Mouse (Mus musculus) spleen, adult 2 months (tissue): ENCODE data around the gene Abcf3. TPM values are rescaled to one million over a fixed set of nuclear protein-coding genes. Genes with fewer than 3 reads are reported as not detected.

ENCODE experiments used
- DNase-seq, 2 experiments: peaks; one replicate each; pipeline versions ENCODE4 v3.0.0 to v3.0.0-alpha.2; 2012 to 2021; ENCODE audit warnings: low spot score in 2 of 2, low read depth in 1 of 2
- H3K27ac ChIP-seq: fragments of 200-500 bp; 2 replicates; pipeline ENCODE4 v1.5.1; 2012; ENCODE audit warnings: low read length, inconsistent platforms; ENCODE audit not compliant: insufficient read depth
- H3K27me3 ChIP-seq: fragments of 200-500 bp; 2 replicates; pipeline ENCODE4 v1.6.1; 2012; ENCODE audit warnings: mild to moderate bottlenecking, moderate library complexity, low read length, inconsistent platforms; ENCODE audit not compliant: control insufficient read depth, insufficient read depth
- H3K36me3 ChIP-seq: fragments of 200-500 bp; 2 replicates; pipeline ENCODE4 v1.6.1; 2012; ENCODE audit warnings: mild to moderate bottlenecking, low read length, inconsistent platforms; ENCODE audit not compliant: control insufficient read depth, insufficient read depth
- H3K4me1 ChIP-seq: fragments of 200-500 bp; 2 replicates; pipeline ENCODE4 v1.6.1; 2011; ENCODE audit warnings: inconsistent platforms; ENCODE audit not compliant: control insufficient read depth, insufficient read depth, insufficient read length
- H3K4me3 ChIP-seq: fragments of 200-500 bp; 2 replicates; pipeline ENCODE4 v1.5.1; 2011; ENCODE audit warnings: mild to moderate bottlenecking, inconsistent platforms; ENCODE audit not compliant: insufficient read depth, insufficient read length; ENCODE audit errors: extremely low read depth
- CTCF ChIP-seq: fragments of 200-500 bp; IDR thresholded peaks from 2 replicates; pipeline ENCODE4 v1.5.1; 2011; ENCODE audit warnings: mild to moderate bottlenecking, inconsistent platforms; ENCODE audit not compliant: insufficient read depth, insufficient read length, insufficient replicate concordance; ENCODE audit errors: extremely low read depth
- POLR2A ChIP-seq: fragments of 200-500 bp; IDR thresholded peaks from 2 replicates; pipeline ENCODE4 v1.6.1; 2011; ENCODE audit warnings: low read depth, low read length, inconsistent platforms
- WGBS: fragments of 180-500 bp; shearing (Covaris S2); methylation state at CpG from one replicate; pipeline ENCODE4 v1.1.7; 2018; 5-methylcytosine and 5-hydroxymethylcytosine counted together
- polyA plus RNA-seq: library from polyadenylated mRNA; depleted of rRNA; stranded (reverse); fragments of >200 nt; gene quantifications from 2 replicates; pipeline ENCODE4 v1.2.3, GENCODE M21; 2012; rRNA removed

Abcf3 gene
- polyA plus RNA-seq, result 27.3 and 32.6 TPM in 2 replicates

DNA sequence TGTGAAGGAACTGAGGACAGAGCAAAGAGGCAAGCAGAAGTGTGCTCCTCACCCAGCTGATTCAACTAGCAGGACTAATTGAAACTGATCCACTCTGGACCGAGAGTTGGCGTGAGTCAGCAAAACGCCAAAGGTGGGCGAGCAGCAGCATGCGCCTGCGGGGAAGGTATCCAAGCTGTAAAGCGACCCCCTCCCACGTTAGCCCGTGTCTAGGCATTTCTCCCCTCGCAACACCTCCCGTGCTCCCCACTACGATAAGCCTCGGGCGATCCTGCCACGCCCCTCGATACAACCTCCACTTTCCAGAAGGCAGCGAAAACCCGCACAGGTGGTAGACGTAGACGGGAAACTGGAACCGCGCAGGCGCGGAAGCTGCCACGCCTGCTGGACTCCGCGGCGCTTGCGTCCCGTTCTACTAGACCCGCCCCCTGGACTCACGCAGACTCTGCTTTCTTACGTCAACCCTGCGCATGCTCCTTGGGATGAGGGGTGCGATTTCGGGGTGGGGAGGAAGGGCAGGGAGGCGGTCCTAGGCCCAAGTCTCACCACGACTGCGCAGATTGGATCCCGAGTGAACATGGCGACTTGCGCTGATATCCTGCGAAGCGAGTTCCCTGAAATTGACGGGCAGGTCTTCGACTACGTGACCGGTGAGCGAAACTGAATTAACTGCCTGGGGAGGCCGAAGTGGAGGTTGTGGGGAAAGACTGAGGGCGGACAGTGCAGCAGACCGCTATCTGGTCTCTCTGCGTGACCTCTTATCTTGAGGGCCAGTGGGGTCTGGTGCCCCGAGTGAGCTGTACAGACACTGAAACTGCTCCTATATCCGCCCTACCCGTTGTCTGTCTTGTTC, at the start of gene Abcf3:
TSS of gene Abcf3 (plus strand) at position 482 of the 853 bp plus-strand sequence.
- Histone ChIP-seq H3K4me3 (peak within 1 kb of the TSS; percentile 88), H3K27ac (peak within 1 kb of the TSS; percentile 70), H3K4me1 (peaks cover 3% of the 10 kb centered on the region; the same call in 1 of the 2 replicates), H3K36me3 (peaks cover 22% of the 10 kb centered on the region), H3K27me3 (no peaks in the 10 kb centered on the region)
- under 1% methylated on average over 56 of the region's 56 CpGs for WGBS
- DNase-seq, result peak; percentile 98 to 99
- TF ChIP-seq POLR2A (peak; percentile 59), CTCF (no peak)

DNA sequence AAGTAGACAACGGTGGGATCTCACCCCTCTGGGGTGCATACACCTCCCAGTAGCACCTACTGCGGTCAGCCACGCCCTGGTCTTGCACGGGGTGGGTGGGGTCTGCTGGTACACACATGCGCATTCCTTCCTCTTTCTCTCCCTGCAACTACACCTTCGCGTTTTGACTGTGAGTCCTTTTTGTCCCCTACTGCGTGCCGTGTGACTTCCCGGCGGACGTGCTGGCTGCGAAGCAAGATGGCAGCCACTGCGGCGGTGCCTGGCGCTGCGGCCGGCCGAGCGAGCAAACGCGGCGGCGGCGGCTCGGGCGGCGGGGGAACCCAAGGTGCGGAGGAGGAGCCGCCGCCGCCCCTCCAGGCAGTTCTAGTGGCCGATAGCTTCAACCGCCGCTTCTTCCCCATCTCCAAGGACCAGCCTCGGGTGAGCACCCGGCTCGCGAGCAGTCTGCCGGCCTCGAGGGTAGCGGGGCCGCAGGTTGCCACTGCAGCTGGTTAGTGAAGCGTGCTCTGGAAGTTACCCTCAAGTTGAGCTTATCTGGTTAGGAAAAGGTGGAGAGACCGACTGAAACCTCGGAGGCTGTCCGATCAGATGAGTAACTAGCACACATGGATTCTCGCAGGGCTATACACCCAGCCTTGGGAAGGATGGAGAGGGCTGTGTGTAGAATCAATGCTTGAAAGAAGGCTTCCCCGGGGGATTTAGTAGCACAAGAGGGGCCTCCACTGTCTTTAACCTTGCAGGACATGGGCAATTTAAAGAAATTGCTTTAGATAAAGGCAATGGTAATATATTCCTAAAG, 49.5 kb upstream of the Abcf3 start, which contains the start of gene Eif2b5:
TSS of gene Eif2b5 (plus strand) at position 141 of the 799 bp plus-strand sequence.
- no peak for TF ChIP-seq CTCF
- TF ChIP-seq POLR2A, result peak; percentile 70
- Histone ChIP-seq H3K36me3 (peaks cover 24% of the 10 kb centered on the region), H3K27ac (0 out of 2 replicates have a peak within 1 kb of the TSS, but pooled peaks have one; percentile 3), H3K4me3 (peak within 1 kb of the TSS; percentile 76), H3K4me1 (peaks cover 6% of the 10 kb centered on the region; the same call in 1 of the 2 replicates), H3K27me3 (no peaks in the 10 kb centered on the region)
- under 1% methylated on average over 49 of the region's 49 CpGs for WGBS
- DNase-seq, result peak; percentile 88 to 97

DNA sequence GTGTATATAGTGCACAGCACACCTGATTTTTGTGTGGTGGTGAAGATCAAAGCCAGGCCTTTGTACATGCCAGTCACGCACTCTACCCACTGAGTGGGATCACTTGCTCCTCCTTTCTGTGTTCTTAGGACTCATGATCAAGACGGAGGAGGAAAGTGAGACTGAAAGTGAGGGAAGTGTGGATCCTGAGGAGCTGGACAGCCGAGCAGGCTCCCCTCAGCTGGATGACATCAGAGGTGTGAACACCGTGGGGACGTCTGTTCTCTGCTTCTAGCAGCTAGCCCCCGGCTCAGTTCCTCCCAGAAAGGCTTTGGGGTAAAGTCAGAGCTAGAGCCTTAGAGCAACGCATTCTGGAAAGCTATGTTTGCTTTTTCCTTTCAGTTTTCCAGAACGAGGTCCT, 42.4 kb upstream of the Abcf3 start:
- 94% methylated on average over 8 of the region's 8 CpGs for WGBS

DNA sequence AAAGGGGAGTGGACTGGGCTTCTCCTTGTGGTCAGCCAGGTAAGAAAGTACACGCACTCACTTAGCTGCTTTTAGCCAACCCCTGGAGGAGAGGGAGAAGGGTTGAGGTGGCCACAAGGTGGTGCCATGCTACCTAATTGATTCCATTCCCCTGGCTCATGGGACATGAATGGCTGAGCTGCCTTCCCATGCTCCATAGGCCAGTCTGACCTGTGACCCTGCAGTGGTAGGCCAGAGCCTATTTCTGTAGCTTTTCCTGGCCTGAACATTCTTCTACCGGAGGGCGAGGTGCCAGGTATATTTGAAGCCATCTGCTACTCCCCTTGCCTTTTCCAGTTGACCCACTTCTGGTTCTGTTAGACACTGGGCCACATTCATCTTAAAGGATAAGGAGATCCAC, 39.0 kb upstream of the Abcf3 start:
- H3K4me1 ChIP-seq, result no peaks in the 10 kb centered on the region
- TF ChIP-seq CTCF (no peak), POLR2A (no peak)

More for the DNA sequence above, 42.4 kb upstream of the Abcf3 start:
- Histone ChIP-seq H3K27ac (no peak overlapping the region), H3K36me3 (peaks cover 65% of the 10 kb centered on the region), H3K27me3 (no peaks in the 10 kb centered on the region), H3K4me1 (no peaks in the 10 kb centered on the region), H3K4me3 (no peak overlapping the region)
- TF ChIP-seq POLR2A (no peak), CTCF (no peak)
- no peak for DNase-seq

DNA sequence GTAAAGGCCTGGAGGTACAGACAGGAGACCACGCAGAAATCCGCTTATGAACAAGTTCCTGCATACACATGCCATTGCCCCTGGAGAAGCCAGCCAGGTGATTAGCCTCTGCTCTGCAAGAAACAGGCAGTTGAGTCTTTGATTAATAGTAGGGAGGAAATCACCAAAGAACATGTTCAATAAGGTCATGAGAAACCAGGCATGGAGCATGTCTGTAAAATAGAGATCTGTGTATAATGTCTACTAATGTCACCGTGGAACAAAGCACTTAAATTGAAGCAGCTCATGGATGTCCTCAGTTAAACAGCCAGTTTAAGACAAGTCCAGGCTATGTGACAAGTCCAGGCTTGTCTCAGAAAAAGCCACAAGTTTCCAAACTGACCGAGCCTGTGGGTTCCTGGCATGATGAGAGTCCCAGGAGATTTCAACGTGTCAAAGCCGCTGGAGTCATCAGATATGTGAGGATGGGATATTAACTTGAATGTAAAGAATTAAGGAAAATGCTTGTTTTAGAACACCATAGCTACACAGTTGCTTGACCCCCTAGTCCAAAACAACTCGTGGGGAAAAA, 37.0 kb upstream of the Abcf3 start:
- H3K27ac ChIP-seq, result no peak overlapping the region
- no peak for TF ChIP-seq POLR2A
- no peak for TF ChIP-seq CTCF
- no peak for DNase-seq
- H3K27me3 ChIP-seq, result no peaks in the 10 kb centered on the region
- WGBS, result 91% methylated on average over 7 of the region's 7 CpGs
- H3K4me3 ChIP-seq, result no peak overlapping the region
- no peaks in the 10 kb centered on the region for H3K4me1 ChIP-seq
- peaks cover 29% of the 10 kb centered on the region for H3K36me3 ChIP-seq

More for the DNA sequence above, 39.0 kb upstream of the Abcf3 start:
- Histone ChIP-seq H3K27ac (no peak overlapping the region), H3K27me3 (no peaks in the 10 kb centered on the region), H3K4me3 (no peak overlapping the region), H3K36me3 (peaks cover 42% of the 10 kb centered on the region)
- peak in 1 of 2 experiments; percentile 17 for DNase-seq
- 83% methylated on average over 3 of the region's 3 CpGs for WGBS

DNA sequence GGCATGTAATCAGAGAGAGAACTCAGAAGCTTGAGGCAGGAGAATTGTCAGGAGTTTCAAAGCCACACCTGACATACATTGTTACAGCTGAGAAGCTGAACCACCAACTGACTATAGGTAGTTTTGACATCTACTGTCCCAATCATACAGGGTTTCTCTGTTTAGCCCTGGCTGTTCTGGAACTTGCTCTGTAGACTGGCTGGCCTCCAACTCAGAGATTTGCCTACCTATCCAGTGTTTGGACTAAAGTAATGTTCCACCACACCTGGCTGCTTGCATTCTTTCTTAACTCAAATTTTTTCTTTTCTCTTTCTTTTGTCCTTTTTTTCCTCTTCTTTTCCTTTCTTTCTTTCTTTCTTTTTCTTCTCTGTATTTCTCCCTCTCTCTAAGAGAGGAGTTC, 32.3 kb upstream of the Abcf3 start:
- Histone ChIP-seq H3K27me3 (no peaks in the 10 kb centered on the region), H3K36me3 (peaks cover 3% of the 10 kb centered on the region; the same call in 1 of the 2 replicates), H3K4me3 (no peak overlapping the region), H3K27ac (no peak overlapping the region), H3K4me1 (peaks cover 9% of the 10 kb centered on the region; the same call in 1 of the 2 replicates)
- TF ChIP-seq POLR2A (no peak), CTCF (no peak)
- no peak for DNase-seq

DNA sequence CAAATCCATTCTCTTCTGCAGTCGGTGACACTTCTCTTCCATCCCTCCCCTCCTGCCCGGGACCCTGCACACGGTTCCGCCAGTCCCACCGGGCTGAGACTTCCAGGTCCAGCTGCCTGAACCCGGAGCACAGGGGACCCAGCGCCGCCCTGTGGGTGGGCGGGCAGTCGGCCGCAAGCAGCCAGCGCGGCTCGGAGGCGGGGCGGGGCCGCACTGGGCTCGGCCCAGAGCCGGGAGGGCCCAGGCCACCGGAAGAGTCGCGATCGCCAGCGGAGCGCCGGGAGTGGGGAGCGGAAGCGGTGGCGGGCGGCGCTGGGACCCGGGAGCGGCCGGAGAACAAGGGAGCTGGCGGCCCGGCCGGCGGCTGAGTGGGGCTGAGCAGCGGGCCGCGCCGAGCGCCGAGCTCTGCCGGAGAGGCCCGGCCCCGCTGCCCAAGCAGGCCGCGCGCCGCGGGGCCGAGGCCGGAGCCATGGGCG, 31.6 kb upstream of the Abcf3 start, which contains the start of gene Dvl3:
TSS of gene Dvl3 (plus strand) at position 257 of the 476 bp plus-strand sequence.
- H3K27ac ChIP-seq, result peak within 1 kb of the TSS; percentile 81
- DNase-seq, result peak; percentile 25 to 89
- no peaks in the 10 kb centered on the region for H3K27me3 ChIP-seq
- no peak; the same call in 1 of the 2 replicates for TF ChIP-seq POLR2A
- TF ChIP-seq CTCF, result no peak
- under 1% methylated on average over 54 of the region's 55 CpGs for WGBS
- peak within 1 kb of the TSS; percentile 98 for H3K4me3 ChIP-seq
- peaks cover 9% of the 10 kb centered on the region; the same call in 1 of the 2 replicates for H3K4me1 ChIP-seq
- H3K36me3 ChIP-seq, result no peaks in the 10 kb centered on the region
